Mouse (Mus musculus) intestine, embryonic 14.5 days (tissue): ENCODE results near the gene Ube2t. TPM values are rescaled to one million over a fixed set of nuclear protein-coding genes. Genes with fewer than 3 reads are reported as not detected.
A peak's percentile ranks its signal among the peaks of the same experiment; 100 is the strongest.

Source experiments
- ATAC-seq: fragments of 200-750 bp; cut with Nextera tagmentation; replicated peaks from 2 replicates; pipeline ENCODE4 v1.8.0; 2017; ENCODE audit warnings: low read depth, moderate number of reproducible peaks, moderate TSS enrichment, moderate library complexity; ENCODE audit not compliant: low FRiP score, low TSS enrichment
- DNase-seq: peaks from one replicate; pipeline ENCODE4 v3.0.0-alpha.2; 2018; ENCODE audit warnings: low spot score
- H3K27ac ChIP-seq: fragments of 300-500 bp; sonication (generic); 2 replicates; pipeline ENCODE4 v1.5.1; 2014; ENCODE audit warnings: low read depth, mild to moderate bottlenecking, control low read depth
- H3K27me3 ChIP-seq: fragments of 300-500 bp; sonication (generic); replicated peaks from 2 replicates; pipeline ENCODE4 v1.6.1; 2014; ENCODE audit warnings: low read length, control low read depth; ENCODE audit not compliant: control insufficient read depth, insufficient read depth
- H3K36me3 ChIP-seq: fragments of 300-500 bp; sonication (generic); 2 replicates; pipeline ENCODE4 v1.6.1; 2014; ENCODE audit warnings: low read length, control low read depth; ENCODE audit not compliant: control insufficient read depth, insufficient read depth
- H3K4me1 ChIP-seq: fragments of 300-500 bp; sonication (generic); replicated peaks from 2 replicates; pipeline ENCODE4 v1.6.1; 2014; ENCODE audit warnings: low read length, control low read depth, mixed read lengths; ENCODE audit not compliant: control insufficient read depth, insufficient read depth
- H3K4me2 ChIP-seq: fragments of 300-500 bp; sonication (generic); 2 replicates; pipeline ENCODE4 v1.6.1; 2014; ENCODE audit warnings: low read length
- H3K4me3 ChIP-seq: fragments of 300-500 bp; sonication (generic); 2 replicates; pipeline ENCODE4 v1.5.1; 2014; ENCODE audit warnings: low read depth, low read length, control low read depth, mixed read lengths
- H3K9ac ChIP-seq: fragments of 300-500 bp; sonication (generic); 2 replicates; pipeline ENCODE4 v1.6.1; 2014; ENCODE audit warnings: mild to moderate bottlenecking, low read length
- H3K9me3 ChIP-seq: fragments of 300-500 bp; sonication (generic); 2 replicates; pipeline ENCODE4 v1.6.1; 2016; ENCODE audit warnings: low read length, control low read depth; ENCODE audit not compliant: control insufficient read depth
- WGBS: fragments of 180-500 bp; shearing (Covaris S2); extraction: QIAGEN DNeasy Blood & Tissue Kit; methylation state at CpG from one replicate; pipeline ENCODE4 v1.1.7; 2014; 5-methylcytosine and 5-hydroxymethylcytosine counted together
- polyA plus RNA-seq: library from polyadenylated mRNA; unstranded; fragments of >200 nt; fragmentation: Nextera tagmentation; extraction: Ambion mirVana; gene quantifications from 2 replicates; pipeline ENCODE4 v1.2.1, GENCODE M21; 2014

Gene Ube2t
- polyA plus RNA-seq, 1 experiment from 2014 or later: 32.9 TPM

DNA sequence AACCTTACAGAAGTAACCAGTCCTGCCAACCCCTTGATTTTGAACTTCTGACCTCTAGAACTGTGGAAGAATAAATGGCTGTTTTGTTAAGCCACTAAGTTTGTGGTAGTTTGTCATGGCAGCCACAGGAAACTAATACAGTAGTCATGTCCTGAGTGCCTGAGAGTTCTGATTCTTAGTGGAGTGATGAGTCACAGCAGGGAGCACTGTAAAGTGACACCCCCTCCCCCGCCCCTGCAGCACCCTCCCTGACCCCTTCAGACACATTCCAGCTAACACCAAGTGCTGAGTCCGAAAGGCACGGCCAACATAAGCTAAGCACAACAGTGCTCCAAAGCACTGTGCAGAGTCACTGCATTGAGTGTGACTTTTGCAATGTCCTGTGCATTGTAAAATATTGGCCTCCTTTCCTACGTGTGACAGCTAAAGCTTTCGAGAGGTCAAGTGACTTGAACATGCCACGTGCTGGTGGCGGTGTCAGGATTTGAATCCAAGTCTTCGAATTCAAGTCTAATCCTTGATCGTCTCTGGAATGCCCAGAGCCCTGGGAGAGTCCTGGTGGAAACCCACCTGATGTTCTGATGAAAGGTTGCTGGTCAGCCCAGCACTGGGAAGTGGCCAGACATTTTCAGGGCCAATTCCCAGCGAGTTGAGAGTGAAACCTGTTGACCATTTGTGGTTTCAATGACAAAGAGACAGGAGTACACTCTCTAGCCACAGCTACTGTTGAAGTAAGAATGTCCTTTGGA is 54.7 kb downstream of the Ube2t start:
- H3K4me3 ChIP-seq: no peak overlapping the region
- H3K27ac ChIP-seq: no peak overlapping the region
- no peak for ATAC-seq

DNA sequence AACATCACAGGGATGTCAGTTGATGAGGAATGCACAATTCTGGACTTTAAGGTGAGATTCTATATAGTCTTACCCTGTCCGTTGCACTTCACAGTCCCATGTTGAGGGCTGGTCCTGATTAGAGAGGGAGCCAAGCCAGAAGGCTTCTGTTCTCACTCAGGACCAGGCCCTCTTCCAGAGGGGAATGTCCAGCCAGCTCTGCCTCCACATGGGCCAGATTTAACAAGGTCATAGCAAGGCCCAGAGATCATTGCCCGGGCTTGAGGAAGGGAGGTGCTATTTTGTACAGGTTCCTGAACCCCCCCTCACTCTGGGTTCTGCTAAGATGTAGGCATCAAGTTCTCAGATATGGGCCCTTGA is 55.3 kb downstream of the Ube2t start:
- Histone ChIP-seq H3K27ac (no peak overlapping the region), H3K27me3 (no peaks in the 10 kb centered on the region), H3K36me3 (no peaks in the 10 kb centered on the region), H3K4me1 (peaks cover 31% of the 10 kb centered on the region), H3K4me3 (no peak overlapping the region), H3K9ac (no peak overlapping the region), H3K4me2 (no peak overlapping the region), H3K9me3 (no peaks in the 10 kb centered on the region)
- no peak for DNase-seq
- no peak for ATAC-seq
- WGBS: 76% methylated on average over 2 of the region's 2 CpGs

More for the DNA sequence above, 54.7 kb downstream of the Ube2t start:
- no peak overlapping the region for H3K9ac ChIP-seq
- H3K36me3 ChIP-seq: no peaks in the 10 kb centered on the region
- peaks cover 31% of the 10 kb centered on the region for H3K4me1 ChIP-seq
- DNase-seq: no peak
- H3K9me3 ChIP-seq: no peaks in the 10 kb centered on the region
- H3K27me3 ChIP-seq: no peaks in the 10 kb centered on the region
- no peak overlapping the region for H3K4me2 ChIP-seq
- 74% methylated on average over 10 of the region's 10 CpGs for WGBS

DNA sequence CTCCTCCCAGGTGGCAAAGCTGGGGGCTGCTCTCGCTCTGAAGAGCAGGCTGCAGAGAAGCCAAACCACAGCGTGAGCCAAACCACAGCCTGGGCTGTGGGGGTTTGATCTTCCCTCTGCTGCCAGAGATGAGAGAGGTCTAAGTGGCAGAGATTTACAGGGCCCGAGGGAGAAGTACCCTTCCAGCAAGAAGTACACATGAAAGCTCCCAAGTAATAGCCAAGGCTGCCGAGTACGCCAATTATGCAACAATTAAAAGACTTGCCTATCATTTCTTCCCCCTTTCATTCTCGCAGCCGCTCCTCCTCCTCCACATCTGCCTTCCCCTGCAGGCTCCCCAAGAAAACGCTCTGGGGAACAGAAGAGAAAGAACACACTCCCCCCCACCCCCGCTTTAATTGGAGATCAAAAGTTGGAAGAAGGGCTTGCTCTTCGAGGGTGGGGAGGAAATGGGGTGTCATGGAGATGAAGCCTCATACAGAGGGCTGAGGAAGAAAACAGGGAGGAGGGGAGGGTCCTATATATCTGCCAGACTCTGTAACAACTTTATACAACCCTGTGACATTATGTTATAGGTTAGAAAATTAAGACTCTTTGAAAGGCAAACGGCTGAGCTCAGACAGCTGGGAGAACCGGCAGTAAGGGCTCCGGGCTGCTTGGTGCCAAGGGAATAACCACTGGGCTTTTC is 56.9 kb downstream of the Ube2t start:
- WGBS: 29% methylated on average over 13 of the region's 13 CpGs
- Histone ChIP-seq H3K4me2 (0 out of 2 replicates have a peak overlapping the region, but pooled peaks have one; percentile 2), H3K27ac (no peak overlapping the region), H3K4me1 (peaks cover 31% of the 10 kb centered on the region), H3K4me3 (no peak overlapping the region), H3K27me3 (no peaks in the 10 kb centered on the region), H3K36me3 (no peaks in the 10 kb centered on the region), H3K9me3 (no peaks in the 10 kb centered on the region), H3K9ac (no peak overlapping the region)
- ATAC-seq (no peak), DNase-seq (no peak)

DNA sequence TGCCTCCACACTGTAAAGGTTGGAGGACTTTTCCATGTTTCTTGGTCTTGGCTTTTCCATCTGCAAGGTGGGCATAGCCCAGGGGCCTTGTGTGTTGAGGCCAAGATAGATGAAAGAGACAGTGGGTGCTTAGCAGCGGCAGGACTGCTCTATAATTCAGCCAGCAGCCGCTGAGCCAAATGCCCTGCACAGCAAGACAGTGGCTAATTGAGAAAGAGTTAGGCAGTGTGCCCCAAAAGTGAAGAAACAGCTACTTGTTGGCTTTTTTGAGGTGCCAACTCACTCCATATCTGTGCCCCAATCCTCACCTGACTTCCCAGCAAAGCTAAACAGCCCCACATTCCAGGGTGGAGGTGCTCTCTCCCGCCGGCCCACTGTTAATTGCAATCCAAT is 57.4 kb downstream of the Ube2t start:
- Histone ChIP-seq H3K36me3 (no peaks in the 10 kb centered on the region), H3K4me2 (no peak overlapping the region), H3K4me1 (peaks cover 31% of the 10 kb centered on the region), H3K27ac (no peak overlapping the region), H3K27me3 (no peaks in the 10 kb centered on the region), H3K9ac (no peak overlapping the region), H3K4me3 (no peak overlapping the region), H3K9me3 (no peaks in the 10 kb centered on the region)
- no peak for DNase-seq
- no peak for ATAC-seq
- 70% methylated on average over 4 of the region's 4 CpGs for WGBS

DNA sequence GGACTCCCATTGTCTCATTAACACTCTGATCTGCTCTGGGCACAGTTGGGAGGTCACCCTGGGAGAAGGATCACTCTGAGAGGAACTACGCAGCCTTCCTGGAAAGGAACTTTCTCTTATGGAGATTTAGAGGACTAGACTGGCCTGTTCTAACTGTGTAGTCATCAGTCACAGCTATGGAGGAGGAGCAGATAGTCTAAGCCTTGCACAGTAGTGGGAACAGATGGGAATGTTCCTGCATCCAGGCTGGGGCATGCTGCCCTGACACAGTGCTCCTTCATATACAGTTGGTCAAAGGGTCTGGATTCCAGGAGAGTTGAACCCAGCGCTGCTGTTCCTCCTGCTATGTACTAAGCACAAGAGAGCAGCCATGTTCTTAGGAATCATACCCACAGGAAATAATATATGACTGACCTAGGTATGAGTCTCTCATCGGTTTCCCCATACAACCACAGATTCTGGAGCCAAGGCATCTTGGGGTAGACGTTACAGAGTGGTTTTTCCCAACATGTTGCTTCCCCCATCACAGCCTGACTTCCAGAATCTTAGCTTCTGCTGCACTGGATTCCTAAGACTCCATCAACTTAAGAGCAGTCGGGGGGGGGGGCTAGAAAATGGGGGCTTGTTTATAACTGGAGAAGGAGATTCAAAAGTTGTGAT is 58.0 kb downstream of the Ube2t start:
- no peaks in the 10 kb centered on the region for H3K36me3 ChIP-seq
- peak overlapping the region; percentile 51 for H3K27ac ChIP-seq
- no peak overlapping the region for H3K4me3 ChIP-seq
- H3K9me3 ChIP-seq: no peaks in the 10 kb centered on the region
- ATAC-seq (no peak), DNase-seq (no peak)
- no peak overlapping the region for H3K9ac ChIP-seq
- peaks cover 31% of the 10 kb centered on the region for H3K4me1 ChIP-seq
- H3K27me3 ChIP-seq: no peaks in the 10 kb centered on the region
- 52% methylated on average over 5 of the region's 5 CpGs for WGBS
- H3K4me2 ChIP-seq: peak overlapping the region; percentile 28; the same call in 1 of the 2 replicates

DNA sequence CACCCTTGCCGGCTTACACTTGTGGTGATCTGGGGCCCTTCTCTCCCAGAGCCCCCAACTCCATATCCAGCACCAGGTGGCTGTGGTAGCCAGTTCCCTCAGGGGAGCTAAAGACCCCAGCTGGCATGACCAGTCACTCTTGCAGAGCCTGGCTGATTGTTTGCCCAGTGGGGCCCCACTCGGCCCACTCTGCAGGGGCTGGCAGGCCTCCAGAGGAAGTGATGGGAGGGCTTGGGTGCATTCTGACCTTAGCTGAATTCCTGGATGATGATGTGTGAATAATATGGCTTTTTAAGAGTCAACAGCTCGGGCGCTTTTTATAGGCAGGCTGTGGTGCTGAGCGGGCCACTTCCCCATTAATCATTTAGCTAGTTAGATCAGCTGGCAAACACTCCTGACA is 58.6 kb downstream of the Ube2t start:
- ATAC-seq: peak; percentile 68
- Histone ChIP-seq H3K27me3 (no peaks in the 10 kb centered on the region), H3K4me3 (no peak overlapping the region), H3K4me1 (peaks cover 31% of the 10 kb centered on the region), H3K36me3 (no peaks in the 10 kb centered on the region), H3K9me3 (no peaks in the 10 kb centered on the region), H3K27ac (peak overlapping the region; percentile 51), H3K9ac (no peak overlapping the region), H3K4me2 (peak overlapping the region; percentile 28)
- DNase-seq: peak; percentile 67
- 3% methylated on average over 5 of the region's 5 CpGs for WGBS

DNA sequence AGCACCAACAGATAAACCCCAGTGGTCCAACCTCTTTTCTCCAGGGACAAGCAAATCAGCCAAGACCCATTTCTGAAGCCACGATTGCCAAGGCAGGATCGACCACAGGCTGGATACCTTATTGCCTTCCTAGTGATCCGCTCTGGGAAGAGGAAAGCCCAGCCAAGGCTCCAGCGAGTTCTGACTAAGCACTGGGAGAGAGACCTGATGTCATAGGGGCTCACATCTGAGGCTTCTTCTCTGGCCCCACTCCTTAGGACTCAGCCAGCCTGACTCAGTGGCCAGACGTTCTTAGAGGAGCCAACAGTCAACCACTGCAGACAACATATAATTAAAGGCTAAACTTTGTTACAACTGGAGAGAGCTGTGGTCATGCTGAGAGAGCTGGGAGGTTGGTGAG is 59.6 kb downstream of the Ube2t start:
- Histone ChIP-seq H3K4me3 (no peak overlapping the region), H3K9ac (no peak overlapping the region), H3K4me2 (no peak overlapping the region), H3K27me3 (no peaks in the 10 kb centered on the region), H3K27ac (no peak overlapping the region), H3K9me3 (no peaks in the 10 kb centered on the region), H3K36me3 (no peaks in the 10 kb centered on the region), H3K4me1 (peaks cover 31% of the 10 kb centered on the region)
- DNase-seq: no peak
- 80% methylated on average over 5 of the region's 5 CpGs for WGBS
- ATAC-seq: no peak

DNA sequence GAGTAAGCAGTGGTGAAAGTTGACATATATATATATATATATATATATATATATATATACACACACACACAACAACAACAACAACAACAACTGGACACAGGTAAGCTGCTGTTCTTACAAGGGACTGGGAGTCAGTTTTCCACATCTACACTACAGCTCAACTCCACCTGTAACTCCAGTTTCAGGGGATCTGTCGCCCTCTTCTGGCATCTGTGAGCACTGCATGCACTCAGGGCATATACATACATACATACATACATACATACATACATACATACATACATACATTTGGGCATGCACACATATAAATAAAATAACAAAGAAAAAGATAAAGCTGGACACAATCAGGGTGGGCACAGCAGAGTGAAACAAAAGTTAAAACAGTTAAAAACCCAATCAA is 61.2 kb downstream of the Ube2t start:
- Histone ChIP-seq H3K4me3 (no peak overlapping the region), H3K36me3 (no peaks in the 10 kb centered on the region), H3K27me3 (no peaks in the 10 kb centered on the region), H3K4me2 (no peak overlapping the region), H3K9ac (no peak overlapping the region), H3K27ac (no peak overlapping the region), H3K4me1 (peaks cover 31% of the 10 kb centered on the region), H3K9me3 (no peaks in the 10 kb centered on the region)
- 76% methylated on average over 1 of the region's 1 CpGs for WGBS
- no peak for DNase-seq
- ATAC-seq: no peak
